Mouse (Mus musculus) layer of hippocampus, postnatal 25 days (tissue): ENCODE data around the gene Bmp7. TPM values are rescaled to one million over a fixed set of nuclear protein-coding genes. Genes with fewer than 3 reads are reported as not detected.

Experiments used
- DNase-seq, 2 experiments: peaks; one replicate each; pipeline ENCODE4 v3.0.0; 2022; ENCODE audit warnings: mixed read lengths in 2 of 2, low spot score in 1 of 2; ENCODE audit errors: extremely low spot score in 1 of 2
- microRNA-seq, 2 experiments: library from miRNA; unstranded; fragments of <30 nt; microRNA quantifications; one replicate each; pipeline ENCODE4 v1.2.0; 2021
- total RNA-seq, 2 experiments: library from RNA; stranded (reverse); gene quantifications; 2 replicates each; pipeline ENCODE4 v1.2.3; 2021

Bmp7 gene
- total RNA-seq, 2 experiments from 2014 or later = 4.2 to 4.4 TPM

DNA sequence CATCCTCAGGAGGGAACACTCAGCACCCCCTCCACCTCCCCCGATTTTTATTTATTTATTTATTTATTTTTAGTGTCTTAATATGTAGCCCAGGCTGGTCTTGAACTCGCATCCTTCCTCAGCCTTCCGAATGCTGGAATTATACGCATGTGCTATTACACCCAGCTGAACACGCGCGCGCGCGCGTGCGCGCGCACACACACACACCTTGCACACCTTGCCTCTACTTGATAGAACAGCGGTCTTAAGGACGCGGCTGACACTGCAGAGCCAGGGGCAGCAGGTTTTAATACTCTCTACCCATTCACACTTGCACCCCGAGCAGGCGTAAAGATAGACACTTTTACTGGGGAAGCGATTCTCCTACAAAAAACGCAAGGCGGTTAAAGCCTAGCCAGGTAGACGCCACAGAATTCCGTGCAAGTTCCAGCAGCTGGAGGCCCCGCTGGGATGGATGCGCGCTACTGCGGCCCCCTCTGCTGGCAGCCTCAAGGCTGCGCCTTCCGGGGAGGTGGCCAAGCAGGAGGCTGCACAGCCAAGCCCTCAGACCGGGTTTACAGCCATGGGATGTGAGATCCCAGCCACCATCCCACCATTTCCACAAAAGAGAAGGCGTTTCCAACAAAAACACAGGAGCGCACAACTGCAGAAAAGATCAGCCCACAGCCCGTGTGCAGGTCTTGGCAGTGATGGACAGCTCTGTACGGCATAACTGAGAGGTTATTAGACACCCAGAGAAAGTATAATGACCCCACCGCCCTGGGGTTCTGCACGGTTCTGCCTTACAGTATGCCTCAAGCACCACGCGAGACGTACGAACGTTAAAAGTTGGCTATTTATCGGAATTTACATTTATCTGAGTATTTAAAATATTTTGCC lies 115.0 kb downstream of the Bmp7 start:
- DNase-seq = peak; percentile 37 to 53

DNA sequence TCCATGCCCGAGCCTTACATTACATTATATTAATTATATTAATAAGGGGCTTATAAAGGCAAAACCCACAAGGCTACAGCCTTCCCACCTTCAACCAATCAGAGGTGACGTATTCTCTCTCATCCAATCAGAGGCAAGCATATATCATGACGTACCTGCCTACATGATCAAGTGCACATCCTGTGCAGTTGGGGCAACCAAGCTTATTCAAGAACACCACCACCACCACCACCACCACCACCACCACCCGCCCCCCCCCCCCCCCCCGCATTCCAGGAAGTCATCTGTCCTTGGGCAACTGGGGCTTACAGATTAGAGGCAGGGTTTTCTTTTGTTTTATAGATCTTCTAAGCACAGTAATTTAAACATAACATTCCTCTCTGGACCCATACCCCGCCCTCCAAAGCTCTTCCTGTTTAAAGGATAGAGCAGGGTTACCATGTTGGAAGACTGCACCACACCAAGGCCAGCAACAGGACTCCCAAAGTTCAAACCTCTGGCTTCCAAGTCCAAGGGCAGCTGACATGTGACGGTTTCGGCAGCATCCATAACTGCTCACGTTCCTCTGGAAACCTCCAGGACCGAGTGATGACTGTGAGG lies 121.4 kb downstream of the Bmp7 start:
- no peak for DNase-seq

Small RNA genes lying within 50 kb of the gene (microRNA-seq; reads per million reads assigned to microRNA genes)
- 0 reads per million in 2 experiments for gene Gm22773

Other genes with a start within 250 kb of the Bmp7 start
- not detected for gene Spo11, start 37.4 kb upstream of the Bmp7 start, total RNA-seq
- 10 to 100 TPM; 74.5 to 88.6 TPM for gene Rae1, start 59.8 kb upstream of the Bmp7 start, total RNA-seq
- 1 to 10 TPM; 3.3 to 5.0 TPM for gene Rbm38, start 80.2 kb upstream of the Bmp7 start, total RNA-seq
- not detected for gene Ctcfl, start 179.2 kb upstream of the Bmp7 start, total RNA-seq
- not detected for gene Pck1, start 212.7 kb upstream of the Bmp7 start, total RNA-seq